Mouse (Mus musculus): ENCODE results near the gene Arl1.
"Not testable (repeated sequence)": the region's sequence is repeated elsewhere in the genome, so short reads cannot be mapped to it uniquely, and the experiment has no call there.

Gene Arl1

GRCm38 (mm10) chr10:88741426-88741825, 10.8 kb downstream of the Arl1 start:
- intact Hi-C loops (cut with DNase I) = no loop called here

DNA sequence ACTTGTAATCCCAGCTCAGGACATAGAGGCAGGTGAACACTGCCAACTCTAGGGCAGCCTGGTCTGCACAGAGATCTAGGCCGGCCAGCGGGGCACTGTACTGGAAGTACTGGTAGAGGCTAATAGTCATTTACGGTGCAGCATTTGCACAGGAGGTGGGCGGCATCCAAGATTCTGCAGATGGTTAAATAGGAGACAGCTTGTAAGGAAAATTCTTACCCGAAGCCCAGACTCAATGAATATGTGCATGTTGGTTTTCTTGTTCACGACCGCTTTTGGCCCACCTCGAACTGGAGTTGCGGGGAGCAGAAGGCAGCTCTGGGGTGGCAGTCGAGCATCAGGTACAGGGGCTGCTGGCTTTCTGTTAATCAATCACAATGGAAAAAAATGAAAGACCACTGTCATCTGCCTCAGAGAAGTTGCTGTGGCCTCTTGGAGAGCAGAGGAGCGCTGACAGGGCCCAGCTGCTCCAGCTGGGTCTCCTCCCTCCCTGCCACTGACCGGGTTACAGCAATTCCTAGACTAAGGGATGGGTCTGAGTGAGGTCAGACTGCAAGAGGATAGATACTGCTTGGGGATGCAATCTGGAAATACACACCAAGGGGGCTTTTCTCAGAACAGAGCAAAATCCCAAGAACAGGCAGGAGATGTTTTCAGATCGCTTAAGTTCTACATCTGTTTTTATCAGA, 31.0 kb downstream of the Arl1 start:
- intact Hi-C loops (cut with DNase I) = no loop called here

DNA sequence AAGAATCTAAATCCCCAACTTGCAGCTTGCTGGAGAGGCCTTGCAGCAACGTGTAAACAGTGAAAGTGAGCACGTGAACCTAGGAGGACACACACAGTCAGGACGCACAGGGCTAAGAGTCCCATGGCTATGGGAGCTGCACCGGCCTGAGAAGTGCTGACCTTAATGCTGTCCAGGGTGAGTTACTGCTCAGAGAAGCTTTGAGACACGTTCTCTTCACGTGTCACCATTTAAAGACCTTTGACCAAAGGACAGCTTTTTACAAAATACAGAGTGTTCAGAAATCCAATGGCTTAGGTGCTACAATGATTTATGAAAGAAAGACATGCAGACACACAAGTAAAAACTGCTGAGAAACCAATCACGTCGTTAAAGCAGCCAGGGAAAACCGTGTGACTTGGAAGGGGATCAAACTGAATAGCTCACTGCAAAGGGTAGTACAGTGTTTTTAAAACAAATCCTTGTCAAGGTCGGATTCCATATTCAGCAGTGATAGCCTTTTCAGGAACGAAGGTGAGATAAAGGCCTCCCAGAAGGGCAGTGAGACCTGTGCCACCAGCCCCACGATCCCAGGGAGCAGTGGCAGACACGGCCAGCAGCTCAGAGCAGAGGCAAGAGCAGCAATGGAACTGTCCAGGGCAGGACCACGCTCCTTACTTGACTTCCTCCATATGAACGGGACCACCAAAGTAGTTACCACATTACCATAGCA, 34.9 kb downstream of the Arl1 start:
- intact Hi-C loops (cut with DNase I) = no loop called here

DNA sequence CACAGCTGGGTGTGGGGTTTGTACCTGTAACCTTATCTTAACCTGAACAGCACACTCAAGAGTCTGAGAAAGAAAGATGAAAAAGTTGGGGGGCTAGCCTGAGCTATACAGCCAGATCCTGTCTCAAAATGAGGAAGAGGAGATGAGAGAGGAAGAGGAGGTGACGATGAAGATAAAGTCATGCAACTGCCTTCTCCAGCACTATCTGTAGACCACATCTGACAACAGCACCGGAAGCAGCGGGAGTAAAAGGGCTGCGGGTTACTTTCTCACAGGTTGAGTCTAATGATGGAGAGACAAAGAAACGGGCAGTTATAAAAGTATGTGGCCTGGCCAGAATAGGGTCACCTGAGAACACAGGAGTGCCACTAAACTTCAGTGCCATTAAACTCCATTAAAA, 38.3 kb downstream of the Arl1 start:
- intact Hi-C loops (cut with DNase I) = no loop called here

GRCm38 (mm10) chr10:88769676-88770075, 39.0 kb downstream of the Arl1 start:
- intact Hi-C loops (cut with DNase I) = no loop called here

GRCm38 (mm10) chr10:88772965-88773364, 42.3 kb downstream of the Arl1 start:
- intact Hi-C loops (cut with DNase I) = not testable (repeated sequence)

- intact Hi-C loops (cut with DNase I) = no loop called here
These were observed 45.5 kb downstream of the Arl1 start for GRCm38 (mm10) chr10:88776206-88776605.

DNA sequence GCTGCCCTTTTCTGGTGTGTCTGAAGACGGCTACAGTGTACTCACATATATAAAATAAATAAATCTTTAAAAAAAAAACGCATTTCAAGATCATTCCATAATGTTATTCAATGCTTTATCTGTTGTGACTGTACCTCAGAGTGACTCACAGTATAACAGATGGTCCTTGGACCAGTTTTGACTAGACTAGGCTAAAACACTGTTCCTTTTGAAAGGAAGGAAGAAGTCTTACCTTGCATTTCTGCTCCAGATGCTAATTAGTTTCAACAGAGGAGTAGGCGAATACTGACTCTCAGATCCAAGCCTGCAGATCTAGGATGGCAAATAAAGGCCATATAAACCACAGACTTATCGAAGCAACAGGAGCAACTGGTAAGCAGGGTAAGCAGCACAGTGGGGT, 50.1 kb downstream of the Arl1 start:
- intact Hi-C loops (cut with DNase I) = no loop called here

GRCm38 (mm10) chr10:88783135-88783534, 52.5 kb downstream of the Arl1 start:
- intact Hi-C loops (cut with DNase I) = not testable (repeated sequence)

GRCm38 (mm10) chr10:88783941-88784340, 53.3 kb downstream of the Arl1 start:
- intact Hi-C loops (cut with DNase I) = no loop called here

DNA sequence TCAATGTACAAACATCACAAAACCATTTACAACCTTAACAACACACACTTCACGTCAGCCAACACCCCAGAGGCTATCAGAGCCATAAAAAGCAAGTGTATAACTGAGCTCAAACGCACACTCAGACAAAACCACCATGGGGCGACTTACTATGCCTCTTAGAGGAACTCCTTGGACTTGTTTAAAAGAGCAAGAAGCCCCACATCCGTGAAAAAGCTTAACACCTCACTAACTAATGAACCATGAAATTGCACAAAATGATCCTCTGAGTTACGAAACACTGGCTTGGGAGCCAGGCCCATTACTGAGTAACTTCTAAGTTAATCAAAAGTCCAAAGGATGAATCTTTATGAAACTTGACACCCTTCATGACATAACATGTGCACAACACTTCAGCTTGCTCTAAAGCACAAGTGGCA, 53.9 kb downstream of the Arl1 start:
- intact Hi-C loops (cut with DNase I) = no loop called here

- intact Hi-C loops (cut with DNase I) = no loop called here
These were observed 63.0 kb downstream of the Arl1 start for GRCm38 (mm10) chr10:88793671-88794070.
